Mouse (Mus musculus): ENCODE data around the gene Srp9.

The Srp9 gene

GRCm38 (mm10) chr1:182124506-182124905, at the start of gene Srp9:
Srp9 (plus strand) TSS chr1:182124737.
- TF ChIP-seq CTCF (conservative IDR thresholded peaks at IDR 0.05; ENCODE audit: low read length) (peak; percentile 95), POU5F1 (IDR thresholded peaks at IDR 0.05; ENCODE audit: borderline replicate concordance, low read length) (no peak), NANOG (IDR thresholded peaks at IDR 0.05; ENCODE audit: borderline replicate concordance, low read length) (no peak)
- Histone ChIP-seq H3K4me1 (replicated peaks; ENCODE audit: low read depth, low read length) (peaks cover 35% of the 10 kb centered on the region), H3K36me3 (ENCODE audit: insufficient read depth, low read length) (peaks cover 37% of the 10 kb centered on the region), H3K27me3 (ENCODE audit: insufficient read depth, low read length) (no peaks in the 10 kb centered on the region), H3K4me3 (replicated peaks; ENCODE audit: low read length) (peak within 1 kb of the TSS; percentile 96), H3K9me3 (ENCODE audit: low read length) (no peaks in the 10 kb centered on the region)

GRCm38 (mm10) chr1:182081744-182082419, 42.7 kb upstream of the Srp9 start:
- H3K27me3 ChIP-seq (ENCODE audit: insufficient read depth, low read length): 0 out of 2 replicates have a peak, but pooled peaks cover 2% of the 10 kb centered on the region
- TF ChIP-seq POU5F1 (IDR thresholded peaks at IDR 0.05; ENCODE audit: borderline replicate concordance, low read length): no peak
- no peak for TF ChIP-seq NANOG (IDR thresholded peaks at IDR 0.05; ENCODE audit: borderline replicate concordance, low read length)
- no peak for TF ChIP-seq CTCF (conservative IDR thresholded peaks at IDR 0.05; ENCODE audit: low read length)
- peaks cover 9% of the 10 kb centered on the region for H3K9me3 ChIP-seq (ENCODE audit: low read length)
- H3K36me3 ChIP-seq (ENCODE audit: insufficient read depth, low read length): no peaks in the 10 kb centered on the region
- H3K4me1 ChIP-seq (replicated peaks; ENCODE audit: low read depth, low read length): peaks cover 44% of the 10 kb centered on the region
- 0 out of 2 replicates have a peak overlapping the region, but pooled peaks have one; percentile 3 for H3K4me3 ChIP-seq (replicated peaks; ENCODE audit: low read length)

- Histone ChIP-seq H3K4me1 (replicated peaks; ENCODE audit: low read depth, low read length) (peaks cover 57% of the 10 kb centered on the region), H3K27me3 (ENCODE audit: insufficient read depth, low read length) (0 out of 2 replicates have a peak, but pooled peaks cover 4% of the 10 kb centered on the region), H3K36me3 (ENCODE audit: insufficient read depth, low read length) (no peaks in the 10 kb centered on the region), H3K9me3 (ENCODE audit: low read length) (peaks cover under 1% of the 10 kb centered on the region; the same call in 1 of the 2 replicates), H3K4me3 (replicated peaks; ENCODE audit: low read length) (no peak overlapping the region)
- TF ChIP-seq NANOG (IDR thresholded peaks at IDR 0.05; ENCODE audit: borderline replicate concordance, low read length) (no peak), CTCF (conservative IDR thresholded peaks at IDR 0.05; ENCODE audit: low read length) (no peak), POU5F1 (IDR thresholded peaks at IDR 0.05; ENCODE audit: borderline replicate concordance, low read length) (no peak)
These were observed 41.1 kb upstream of the Srp9 start for GRCm38 (mm10) chr1:182083459-182083858.

GRCm38 (mm10) chr1:182086759-182087158, 37.8 kb upstream of the Srp9 start:
- Histone ChIP-seq H3K9me3 (ENCODE audit: low read length) (no peaks in the 10 kb centered on the region), H3K4me3 (replicated peaks; ENCODE audit: low read length) (no peak overlapping the region), H3K36me3 (ENCODE audit: insufficient read depth, low read length) (no peaks in the 10 kb centered on the region), H3K4me1 (replicated peaks; ENCODE audit: low read depth, low read length) (peaks cover 74% of the 10 kb centered on the region), H3K27me3 (ENCODE audit: insufficient read depth, low read length) (0 out of 2 replicates have a peak, but pooled peaks cover 4% of the 10 kb centered on the region)
- TF ChIP-seq CTCF (conservative IDR thresholded peaks at IDR 0.05; ENCODE audit: low read length): no peak
- TF ChIP-seq POU5F1 (IDR thresholded peaks at IDR 0.05; ENCODE audit: borderline replicate concordance, low read length): no peak
- no peak for TF ChIP-seq NANOG (IDR thresholded peaks at IDR 0.05; ENCODE audit: borderline replicate concordance, low read length)

GRCm38 (mm10) chr1:182087351-182087750, 37.2 kb upstream of the Srp9 start:
- no peaks in the 10 kb centered on the region for H3K9me3 ChIP-seq (ENCODE audit: low read length)
- no peaks in the 10 kb centered on the region for H3K36me3 ChIP-seq (ENCODE audit: insufficient read depth, low read length)
- 0 out of 2 replicates have a peak, but pooled peaks cover 4% of the 10 kb centered on the region for H3K27me3 ChIP-seq (ENCODE audit: insufficient read depth, low read length)
- H3K4me3 ChIP-seq (replicated peaks; ENCODE audit: low read length): no peak overlapping the region
- TF ChIP-seq POU5F1 (IDR thresholded peaks at IDR 0.05; ENCODE audit: borderline replicate concordance, low read length) (no peak), CTCF (conservative IDR thresholded peaks at IDR 0.05; ENCODE audit: low read length) (no peak), NANOG (IDR thresholded peaks at IDR 0.05; ENCODE audit: borderline replicate concordance, low read length) (no peak)
- H3K4me1 ChIP-seq (replicated peaks; ENCODE audit: low read depth, low read length): peaks cover 74% of the 10 kb centered on the region

GRCm38 (mm10) chr1:182087753-182088633, 36.5 kb upstream of the Srp9 start:
- H3K36me3 ChIP-seq (ENCODE audit: insufficient read depth, low read length): no peaks in the 10 kb centered on the region
- H3K4me1 ChIP-seq (replicated peaks; ENCODE audit: low read depth, low read length): peaks cover 78% of the 10 kb centered on the region
- no peaks in the 10 kb centered on the region for H3K9me3 ChIP-seq (ENCODE audit: low read length)
- no peak for TF ChIP-seq NANOG (IDR thresholded peaks at IDR 0.05; ENCODE audit: borderline replicate concordance, low read length)
- TF ChIP-seq POU5F1 (IDR thresholded peaks at IDR 0.05; ENCODE audit: borderline replicate concordance, low read length): no peak
- TF ChIP-seq CTCF (conservative IDR thresholded peaks at IDR 0.05; ENCODE audit: low read length): no peak
- 0 out of 2 replicates have a peak, but pooled peaks cover 4% of the 10 kb centered on the region for H3K27me3 ChIP-seq (ENCODE audit: insufficient read depth, low read length)
- no peak overlapping the region for H3K4me3 ChIP-seq (replicated peaks; ENCODE audit: low read length)

GRCm38 (mm10) chr1:182088844-182089418, 35.6 kb upstream of the Srp9 start:
- H3K9me3 ChIP-seq (ENCODE audit: low read length): no peaks in the 10 kb centered on the region
- TF ChIP-seq CTCF (conservative IDR thresholded peaks at IDR 0.05; ENCODE audit: low read length) (no peak), NANOG (IDR thresholded peaks at IDR 0.05; ENCODE audit: borderline replicate concordance, low read length) (no peak), POU5F1 (IDR thresholded peaks at IDR 0.05; ENCODE audit: borderline replicate concordance, low read length) (no peak)
- H3K27me3 ChIP-seq (ENCODE audit: insufficient read depth, low read length): 0 out of 2 replicates have a peak, but pooled peaks cover 4% of the 10 kb centered on the region
- no peak overlapping the region for H3K4me3 ChIP-seq (replicated peaks; ENCODE audit: low read length)
- peaks cover 83% of the 10 kb centered on the region for H3K4me1 ChIP-seq (replicated peaks; ENCODE audit: low read depth, low read length)
- no peaks in the 10 kb centered on the region for H3K36me3 ChIP-seq (ENCODE audit: insufficient read depth, low read length)
